Mouse (Mus musculus) heart, postnatal 10 days (tissue): ENCODE measurements around the gene Sdk2. TPM values are rescaled to one million over a fixed set of nuclear protein-coding genes. Genes with fewer than 3 reads are reported as not detected.

Experiments
- DNase-seq, 2 experiments: peaks; one replicate each; pipeline ENCODE4 v3.0.0; 2021
- intact Hi-C: fragments of 180-260 bp; cut with DNase I; formaldehyde crosslinking; loops from one replicate; pipeline ENCODE4 v1.15.1; 2025
- total RNA-seq, 2 experiments: library from RNA; stranded (reverse); gene quantifications; 2 replicates each; pipeline ENCODE4 v1.2.3; 2021

Sdk2 gene
- total RNA-seq, 2 experiments from 2014 or later: 5.0 to 5.3 TPM

GRCm38 (mm10) chr11:113998702-113999101 lies 68.1 kb downstream of the Sdk2 start:
- intact Hi-C loops: no loop called here
- no peak for DNase-seq

DNA sequence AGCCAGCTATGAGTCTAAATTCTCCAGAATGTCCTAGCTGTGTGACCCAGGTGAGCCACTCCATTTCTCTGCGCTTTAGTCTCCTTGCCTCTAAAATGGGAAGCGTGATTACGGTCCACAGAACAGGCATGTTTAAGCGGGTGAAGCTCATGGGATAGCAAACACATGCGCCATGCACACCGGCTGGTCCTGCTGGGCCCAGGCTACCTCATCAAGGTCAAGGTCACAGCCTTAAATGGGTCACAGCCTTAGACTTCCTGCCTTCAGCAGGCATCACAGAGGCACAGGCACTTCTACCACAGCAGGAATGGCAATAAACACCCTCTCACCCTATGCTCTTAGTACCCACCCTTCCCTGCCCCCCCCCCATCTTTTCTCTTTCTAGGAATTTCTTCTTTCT lies 72.9 kb downstream of the Sdk2 start:
- intact Hi-C loops: no loop called here
- no peak for DNase-seq

- no peak for DNase-seq
- intact Hi-C loops: no loop called here
Observed at GRCm38 (mm10) chr11:113992894-113993293, 74.0 kb downstream of the Sdk2 start.

- no peak for DNase-seq
- intact Hi-C loops: no loop called here
Observed at GRCm38 (mm10) chr11:113991886-113992285, 75.0 kb downstream of the Sdk2 start.

- intact Hi-C loops: no loop called here
- DNase-seq: peak; percentile 48 to 61
Observed at GRCm38 (mm10) chr11:113990466-113990865, 76.4 kb downstream of the Sdk2 start.

GRCm38 (mm10) chr11:113990065-113990464 lies 76.8 kb downstream of the Sdk2 start:
- DNase-seq: no peak
- intact Hi-C loops: no loop called here

DNA sequence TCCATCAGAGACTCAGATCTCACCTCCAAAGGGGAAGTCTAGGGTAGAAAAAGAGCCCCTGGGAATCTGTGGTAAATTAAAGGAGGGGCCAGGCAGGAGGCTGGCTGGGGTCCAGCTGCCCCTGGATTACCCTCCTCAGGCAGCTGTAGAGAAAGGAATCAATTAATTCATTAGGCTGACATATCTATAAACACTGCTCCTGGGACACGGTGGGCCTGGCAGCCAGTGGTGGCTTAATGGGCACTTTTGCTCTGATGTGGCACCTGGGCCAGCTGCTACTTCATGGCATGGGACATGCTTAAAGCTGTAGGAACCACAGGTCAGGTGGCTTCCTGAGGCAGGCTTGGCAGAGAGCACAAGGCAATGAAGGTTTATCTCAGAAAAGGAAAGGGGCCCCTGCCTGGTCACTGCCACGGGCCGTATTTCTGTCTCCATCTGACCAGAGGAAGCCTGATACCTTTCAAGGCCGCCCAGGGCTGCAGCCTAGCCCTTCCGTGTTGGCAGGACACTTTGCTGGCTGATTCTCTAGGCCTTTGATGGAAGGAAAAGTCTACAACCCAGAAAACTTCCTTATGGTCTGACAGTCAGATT lies 80.9 kb downstream of the Sdk2 start:
- intact Hi-C loops: no loop called here
- no peak for DNase-seq

- intact Hi-C loops: no loop called here
- DNase-seq: no peak
Observed at GRCm38 (mm10) chr11:113981732-113982503, 84.9 kb downstream of the Sdk2 start.

DNA sequence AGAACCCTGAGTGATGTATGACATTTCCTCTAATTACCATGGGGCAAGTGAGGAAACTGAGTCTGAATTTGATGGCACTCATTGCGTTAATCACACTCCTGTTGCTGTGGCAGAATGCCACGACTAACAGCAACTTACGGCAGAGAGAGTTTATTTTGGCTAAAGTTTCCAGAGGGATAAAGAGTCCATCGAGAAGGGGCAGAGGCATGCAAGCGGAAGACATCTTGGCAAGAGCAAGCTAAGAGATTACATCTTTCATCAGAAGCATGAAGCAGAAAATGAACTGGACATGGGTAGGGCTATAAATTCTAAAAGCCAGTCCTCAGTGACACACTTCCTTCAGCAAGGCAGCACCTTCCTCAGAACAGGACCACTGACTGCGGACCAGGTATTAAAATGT lies 85.8 kb downstream of the Sdk2 start:
- intact Hi-C loops: no loop called here

GRCm38 (mm10) chr11:113978318-113978717 lies 88.5 kb downstream of the Sdk2 start:
- intact Hi-C loops: no loop called here
- DNase-seq: no peak

More for the DNA sequence above, 85.8 kb downstream of the Sdk2 start:
- no peak for DNase-seq

- peak in 1 of 2 experiments; percentile 20 for DNase-seq
Observed at GRCm38 (mm10) chr11:113975667-113975970, 91.2 kb downstream of the Sdk2 start.

GRCm38 (mm10) chr11:113974876-113975666 lies 91.8 kb downstream of the Sdk2 start:
- DNase-seq: no peak
- intact Hi-C loops: no loop called here

More at GRCm38 (mm10) chr11:113975667-113975970, 91.2 kb downstream of the Sdk2 start:
- intact Hi-C loops: no loop called here

DNA sequence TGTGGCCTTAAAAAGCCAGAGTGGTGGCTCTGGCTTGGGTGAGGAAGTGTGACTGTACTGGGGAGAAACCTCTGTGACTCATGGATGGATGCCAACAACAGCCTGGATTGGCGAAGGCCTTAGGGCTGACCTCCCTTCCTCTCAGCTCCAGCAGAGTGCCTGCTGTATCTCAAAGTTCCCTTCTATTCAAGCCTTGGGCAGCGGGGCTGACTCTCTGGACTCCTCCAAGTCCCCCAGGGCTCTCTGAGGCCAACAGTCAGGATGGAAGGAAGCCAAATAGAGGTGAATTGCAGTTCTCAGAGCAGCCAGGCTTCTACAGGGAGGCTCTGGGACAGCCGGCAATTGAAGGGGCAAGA lies 94.4 kb downstream of the Sdk2 start:
- intact Hi-C loops: no loop called here
- DNase-seq: peak; percentile 50 to 53

- intact Hi-C loops: no loop called here
- no peak for DNase-seq
Observed at GRCm38 (mm10) chr11:113971609-113972516, 95.0 kb downstream of the Sdk2 start.

DNA sequence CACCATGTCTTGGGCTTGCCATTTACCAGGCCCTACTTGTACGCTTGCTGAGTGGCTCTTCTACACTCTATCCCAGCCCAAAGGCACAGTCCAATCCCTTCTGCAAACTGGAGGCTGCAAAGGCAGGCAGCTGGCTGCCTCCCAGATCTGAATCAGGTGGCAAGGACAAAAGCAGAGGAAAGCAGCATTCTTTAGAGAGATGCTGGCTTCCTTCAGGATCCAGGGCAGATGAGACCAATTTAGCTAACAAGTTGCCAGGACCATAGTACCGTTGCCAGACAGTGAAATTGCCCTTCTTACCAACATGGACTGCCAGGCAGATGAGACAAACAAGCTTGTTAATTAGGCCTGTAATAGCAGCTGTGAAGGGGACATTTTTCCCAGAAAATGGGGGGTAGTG lies 96.8 kb downstream of the Sdk2 start:
- intact Hi-C loops: no loop called here
- DNase-seq: no peak

DNA sequence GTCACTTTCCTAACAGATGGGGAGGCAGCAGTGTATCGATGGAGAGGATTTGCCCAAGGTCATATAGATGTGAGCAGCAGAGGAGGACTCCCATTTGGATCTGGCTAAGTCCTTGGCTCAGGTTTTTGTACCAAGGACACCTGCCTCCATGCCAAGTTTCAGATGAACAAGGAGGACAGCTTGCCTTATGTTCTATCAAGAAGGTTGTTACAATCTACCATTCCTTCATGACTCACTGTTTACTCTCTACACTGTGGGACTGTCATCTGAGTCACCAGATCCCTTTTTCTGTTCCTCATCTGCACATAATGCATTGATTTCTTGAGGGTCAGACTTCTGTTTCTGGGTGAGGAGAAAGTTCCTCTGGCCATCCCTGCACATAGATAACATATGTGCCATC lies 101.6 kb downstream of the Sdk2 start:
- no peak for DNase-seq
- intact Hi-C loops: no loop called here

DNA sequence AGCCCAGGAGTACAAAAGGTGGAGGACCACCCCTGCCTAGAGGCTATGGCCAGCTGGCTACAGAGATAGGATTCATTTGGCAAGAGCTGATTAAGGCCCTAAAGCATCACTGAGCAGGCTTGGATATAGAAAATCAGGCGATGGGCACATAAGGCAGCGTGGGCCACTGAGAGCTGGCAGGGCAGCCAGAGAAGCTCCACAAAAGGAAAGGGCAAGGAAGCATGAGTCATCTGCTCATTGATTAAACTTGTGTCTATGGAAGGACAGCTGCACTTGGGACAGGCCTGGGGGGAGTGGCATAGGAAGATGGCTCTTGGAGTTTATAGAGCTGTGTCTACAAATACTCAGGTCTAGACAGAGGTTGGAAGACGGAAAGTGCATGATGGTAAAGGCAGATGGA lies 104.1 kb downstream of the Sdk2 start:
- no peak for DNase-seq
- intact Hi-C loops: no loop called here

DNA sequence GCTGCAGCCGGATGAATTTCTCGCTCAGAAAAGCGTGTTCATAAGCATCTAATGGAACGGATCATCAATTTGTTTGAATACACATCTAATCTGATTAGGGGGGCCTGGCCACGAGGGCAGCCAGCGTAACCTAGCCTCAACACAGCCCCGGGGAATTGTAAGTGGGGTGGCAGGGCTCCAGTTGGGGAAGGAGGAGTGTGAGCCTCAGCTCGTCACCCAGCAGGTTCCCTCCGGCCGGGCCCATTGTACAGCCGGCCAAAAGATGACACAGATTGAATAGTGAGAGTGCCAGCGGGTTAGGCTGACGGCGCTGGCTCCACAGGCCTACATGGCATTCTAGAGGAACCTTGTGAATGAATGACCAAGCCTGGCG lies 115.2 kb downstream of the Sdk2 start:
- DNase-seq: no peak
- intact Hi-C loops: no loop called here

- no peak for DNase-seq
- intact Hi-C loops: no loop called here
Observed at GRCm38 (mm10) chr11:113950904-113951615, 115.8 kb downstream of the Sdk2 start.

- DNase-seq: no peak
Observed at GRCm38 (mm10) chr11:113948676-113949075, 118.2 kb downstream of the Sdk2 start.

More at GRCm38 (mm10) chr11:113948676-113949075, 118.2 kb downstream of the Sdk2 start:
- intact Hi-C loops: no loop called here
